Mouse (Mus musculus) embryonic facial prominence, embryonic 14.5 days (tissue): ENCODE measurements around the gene Srebf1. TPM values are rescaled to one million over a fixed set of nuclear protein-coding genes. Genes with fewer than 3 reads are reported as not detected.
A peak's percentile ranks its signal among the peaks of the same experiment; 100 is the strongest.

Source experiments
- ATAC-seq: fragments of 200-750 bp; cut with Nextera tagmentation; 2 replicates; pipeline ENCODE4 v1.8.0; 2017; ENCODE audit warnings: low read depth, moderate number of reproducible peaks, moderate TSS enrichment
- DNase-seq: peaks from one replicate; pipeline ENCODE4 v3.0.0-alpha.2; 2015; ENCODE audit warnings: low spot score
- H3K27ac ChIP-seq: fragments of 300-500 bp; sonication (generic); replicated peaks from 2 replicates; pipeline ENCODE4 v1.5.1; 2014; ENCODE audit warnings: low read depth, mild to moderate bottlenecking, low read length, moderate library complexity
- H3K27me3 ChIP-seq: fragments of 300-500 bp; sonication (generic); replicated peaks from 2 replicates; pipeline ENCODE4 v1.6.1; 2014; ENCODE audit warnings: low read length; ENCODE audit not compliant: control insufficient read depth, insufficient read depth
- H3K36me3 ChIP-seq: fragments of 300-500 bp; sonication (generic); 2 replicates; pipeline ENCODE4 v1.6.1; 2014; ENCODE audit warnings: low read length, mixed read lengths; ENCODE audit not compliant: control insufficient read depth, insufficient read depth
- H3K4me1 ChIP-seq: fragments of 300-500 bp; sonication (generic); 2 replicates; pipeline ENCODE4 v1.6.1; 2014; ENCODE audit warnings: antibody characterized with exemption, low read length; ENCODE audit not compliant: control insufficient read depth, insufficient read depth
- H3K4me2 ChIP-seq: fragments of 300-500 bp; sonication (generic); 2 replicates; pipeline ENCODE4 v1.6.1; 2014; ENCODE audit warnings: low read depth, mild to moderate bottlenecking, low read length, moderate library complexity, mixed read lengths
- H3K4me3 ChIP-seq: fragments of 300-500 bp; sonication (generic); 2 replicates; pipeline ENCODE4 v1.5.1; 2014; ENCODE audit warnings: low read depth, mild to moderate bottlenecking, low read length
- H3K9ac ChIP-seq: fragments of 300-500 bp; sonication (generic); 2 replicates; pipeline ENCODE4 v1.6.1; 2014; ENCODE audit warnings: low read depth, mild to moderate bottlenecking, low read length, moderate library complexity, mixed read lengths
- H3K9me3 ChIP-seq: fragments of 300-500 bp; sonication (generic); 2 replicates; pipeline ENCODE4 v1.6.1; 2016; ENCODE audit warnings: low read length; ENCODE audit not compliant: control insufficient read depth
- WGBS: fragments of 180-500 bp; shearing (Covaris S2); extraction: QIAGEN DNeasy Blood & Tissue Kit; methylation state at CpG from one replicate; pipeline ENCODE4 v1.1.7; 2014; 5-methylcytosine and 5-hydroxymethylcytosine counted together
- polyA plus RNA-seq: library from polyadenylated mRNA; unstranded; fragments of >200 nt; fragmentation: Nextera tagmentation; extraction: Ambion mirVana; gene quantifications from 2 replicates; pipeline ENCODE4 v1.2.1, GENCODE M21; 2014

The Srebf1 gene
- 58.3 and 67.6 TPM in 2 replicates for polyA plus RNA-seq

GRCm38 (mm10) chr11:60222469-60223236 is at the start of gene Srebf1:
Srebf1 (minus strand) TSS chr11:60222581.
- Histone ChIP-seq H3K27me3 (no peaks in the 10 kb centered on the region), H3K4me3 (peak within 1 kb of the TSS; percentile 40), H3K4me1 (peaks cover 27% of the 10 kb centered on the region), H3K27ac (peak within 1 kb of the TSS; percentile 55), H3K9ac (peak within 1 kb of the TSS; percentile 61), H3K36me3 (peaks cover 11% of the 10 kb centered on the region; the same call in 1 of the 2 replicates), H3K9me3 (no peaks in the 10 kb centered on the region), H3K4me2 (peak within 1 kb of the TSS; percentile 77)
- 5% methylated on average over 46 of the region's 46 CpGs for WGBS
- ATAC-seq (peak; percentile 73), DNase-seq (peak; percentile 83)

- no peak overlapping the region for H3K4me3 ChIP-seq
- H3K27ac ChIP-seq = no peak overlapping the region
- H3K27me3 ChIP-seq = no peaks in the 10 kb centered on the region
- 0 out of 2 replicates have a peak, but pooled peaks have one; percentile 14 for ATAC-seq
- H3K4me1 ChIP-seq = peaks cover 6% of the 10 kb centered on the region
- no peak overlapping the region for H3K4me2 ChIP-seq
- peaks cover 15% of the 10 kb centered on the region; the same call in 1 of the 2 replicates for H3K36me3 ChIP-seq
- no peak for DNase-seq
- 45% methylated on average over 3 of the region's 3 CpGs for WGBS
- H3K9me3 ChIP-seq = no peaks in the 10 kb centered on the region
- H3K9ac ChIP-seq = no peak overlapping the region
Observed at GRCm38 (mm10) chr11:60268563-60268962, 46.2 kb upstream of the Srebf1 start.

DNA sequence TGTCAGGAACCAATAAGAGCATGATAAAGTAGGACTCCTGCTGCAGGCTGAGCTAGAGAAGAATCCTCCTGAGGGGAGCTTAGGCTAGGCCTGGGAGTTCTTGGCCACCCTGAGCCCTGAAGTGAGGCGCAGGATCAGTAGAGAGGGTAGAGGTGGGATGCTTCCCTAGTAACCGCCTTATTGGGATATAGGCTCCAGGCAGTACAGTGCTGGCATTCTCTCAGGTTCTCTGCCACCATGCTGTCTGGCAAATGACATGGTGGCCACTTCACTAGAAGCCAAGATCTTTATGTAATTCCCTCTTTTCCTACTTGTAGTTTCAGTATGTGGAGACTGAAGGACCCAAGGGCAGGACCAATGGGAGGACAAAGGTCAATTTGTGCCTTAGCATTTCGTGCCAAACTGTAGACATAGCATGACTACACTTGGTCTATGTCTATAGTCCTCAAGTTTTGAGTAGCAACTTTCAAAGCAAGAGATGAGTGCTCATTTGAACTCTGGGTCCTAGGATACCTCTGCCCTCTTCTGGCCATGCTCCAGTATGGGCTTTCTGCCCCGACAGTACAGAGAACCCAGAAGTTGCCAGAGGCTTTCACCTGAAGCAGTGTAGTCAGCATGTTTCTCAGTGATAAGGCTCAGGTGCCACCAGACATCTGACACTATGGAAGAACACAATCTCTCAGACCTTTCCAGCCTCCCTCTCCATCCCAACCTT is 43.0 kb upstream of the Srebf1 start:
- DNase-seq (no peak), ATAC-seq (no peak)
- H3K27me3 ChIP-seq = no peaks in the 10 kb centered on the region
- 91% methylated on average over 4 of the region's 4 CpGs for WGBS
- H3K4me2 ChIP-seq = no peak overlapping the region
- no peak overlapping the region for H3K4me3 ChIP-seq
- H3K36me3 ChIP-seq = 0 out of 2 replicates have a peak, but pooled peaks cover 10% of the 10 kb centered on the region
- H3K9ac ChIP-seq = no peak overlapping the region
- H3K9me3 ChIP-seq = no peaks in the 10 kb centered on the region
- H3K27ac ChIP-seq = no peak overlapping the region
- no peaks in the 10 kb centered on the region; the same call in 1 of the 2 replicates for H3K4me1 ChIP-seq

DNA sequence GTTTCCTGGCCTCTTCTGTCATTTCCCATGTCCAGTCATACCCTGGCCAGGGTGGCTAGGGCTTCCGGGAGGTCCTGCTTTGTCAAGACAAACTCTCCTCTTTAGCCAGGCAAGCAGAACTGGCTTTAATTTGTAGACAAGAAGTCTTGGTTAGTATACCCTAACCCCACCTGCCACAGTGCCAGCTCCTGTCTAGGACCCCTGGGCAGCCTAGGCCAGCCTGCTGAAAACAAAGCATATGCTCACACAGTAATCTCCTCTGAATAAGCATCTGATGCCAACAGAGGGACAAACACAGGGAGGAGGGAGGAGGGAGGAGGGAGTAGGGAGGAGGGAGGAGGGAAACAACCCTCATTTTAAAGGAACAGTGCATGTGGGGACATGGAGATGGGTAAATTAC is 42.3 kb upstream of the Srebf1 start:
- Histone ChIP-seq H3K4me2 (no peak overlapping the region), H3K9me3 (no peaks in the 10 kb centered on the region), H3K36me3 (0 out of 2 replicates have a peak, but pooled peaks cover 6% of the 10 kb centered on the region), H3K27me3 (no peaks in the 10 kb centered on the region), H3K4me3 (no peak overlapping the region), H3K4me1 (no peaks in the 10 kb centered on the region; the same call in 1 of the 2 replicates), H3K27ac (no peak overlapping the region), H3K9ac (no peak overlapping the region)
- ATAC-seq = no peak
- no peak for DNase-seq
- 90% methylated on average over 1 of the region's 1 CpGs for WGBS

GRCm38 (mm10) chr11:60262396-60262795 is 40.0 kb upstream of the Srebf1 start:
- H3K4me1 ChIP-seq = no peaks in the 10 kb centered on the region; the same call in 1 of the 2 replicates
- 78% methylated on average over 4 of the region's 4 CpGs for WGBS
- no peak overlapping the region for H3K4me2 ChIP-seq
- DNase-seq = no peak
- no peaks in the 10 kb centered on the region for H3K27me3 ChIP-seq
- H3K9ac ChIP-seq = no peak overlapping the region
- no peaks in the 10 kb centered on the region for H3K9me3 ChIP-seq
- H3K4me3 ChIP-seq = no peak overlapping the region
- no peak for ATAC-seq
- H3K36me3 ChIP-seq = peaks cover 14% of the 10 kb centered on the region; the same call in 1 of the 2 replicates
- no peak overlapping the region for H3K27ac ChIP-seq

DNA sequence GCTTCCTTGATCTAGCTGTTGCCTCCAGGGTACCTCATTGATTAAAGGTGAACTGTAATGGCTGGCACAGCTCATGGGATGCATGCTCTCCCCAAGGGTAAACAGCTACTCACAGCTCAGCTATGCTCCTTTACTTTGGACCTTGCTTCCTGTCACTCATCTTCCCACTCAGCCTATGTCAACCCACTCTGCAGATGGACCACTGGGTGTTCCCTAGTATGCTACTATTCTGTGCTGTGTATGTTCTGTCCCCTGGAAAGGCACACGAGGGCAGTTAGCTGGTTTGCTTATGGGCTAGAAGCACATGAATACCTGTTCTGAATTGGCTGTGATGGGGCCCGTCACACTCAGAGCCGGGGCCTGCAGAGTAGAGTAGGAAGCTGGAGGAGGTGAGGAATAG is 38.4 kb upstream of the Srebf1 start:
- WGBS = 88% methylated on average over 3 of the region's 3 CpGs
- H3K9me3 ChIP-seq = no peaks in the 10 kb centered on the region
- H3K27ac ChIP-seq = no peak overlapping the region
- H3K4me2 ChIP-seq = no peak overlapping the region
- no peak overlapping the region for H3K9ac ChIP-seq
- peaks cover 19% of the 10 kb centered on the region; the same call in 1 of the 2 replicates for H3K36me3 ChIP-seq
- DNase-seq (no peak), ATAC-seq (no peak)
- H3K4me1 ChIP-seq = peaks cover 5% of the 10 kb centered on the region
- no peaks in the 10 kb centered on the region for H3K27me3 ChIP-seq
- H3K4me3 ChIP-seq = no peak overlapping the region

- no peak overlapping the region for H3K4me3 ChIP-seq
- H3K9me3 ChIP-seq = no peaks in the 10 kb centered on the region
- ATAC-seq (no peak), DNase-seq (no peak)
- H3K4me2 ChIP-seq = no peak overlapping the region
- H3K27me3 ChIP-seq = no peaks in the 10 kb centered on the region
- WGBS = 45% methylated on average over 2 of the region's 2 CpGs
- H3K36me3 ChIP-seq = peaks cover 33% of the 10 kb centered on the region
- H3K4me1 ChIP-seq = peaks cover 5% of the 10 kb centered on the region
- H3K27ac ChIP-seq = no peak overlapping the region
- no peak overlapping the region for H3K9ac ChIP-seq
Observed at GRCm38 (mm10) chr11:60257696-60258095, 35.3 kb upstream of the Srebf1 start.

GRCm38 (mm10) chr11:60256713-60257112 is 34.3 kb upstream of the Srebf1 start:
- peaks cover 5% of the 10 kb centered on the region; the same call in 1 of the 2 replicates for H3K4me1 ChIP-seq
- H3K36me3 ChIP-seq = peaks cover 33% of the 10 kb centered on the region
- WGBS = 77% methylated on average over 9 of the region's 9 CpGs
- H3K9me3 ChIP-seq = no peaks in the 10 kb centered on the region
- no peak overlapping the region for H3K4me3 ChIP-seq
- no peak overlapping the region for H3K9ac ChIP-seq
- no peak for DNase-seq
- no peak for ATAC-seq
- H3K4me2 ChIP-seq = no peak overlapping the region
- no peaks in the 10 kb centered on the region for H3K27me3 ChIP-seq
- no peak overlapping the region for H3K27ac ChIP-seq
